Mouse (Mus musculus): ENCODE measurements around the gene Oit3.
"Not testable (repeated sequence)": the region's sequence is repeated elsewhere in the genome, so short reads cannot be mapped to it uniquely, and the experiment has no call there.

Oit3 gene

GRCm38 (mm10) chr10:59429448-59430135 lies 12.0 kb downstream of the Oit3 start:
- in situ Hi-C loops (cut with MboI, MseI) = no loop called here

GRCm38 (mm10) chr10:59426371-59426770 lies 15.2 kb downstream of the Oit3 start:
- in situ Hi-C loops (cut with MboI, MseI) = no loop called here

- in situ Hi-C loops (cut with MboI, MseI) = no loop called here
Observed at GRCm38 (mm10) chr10:59425369-59425768, 16.2 kb downstream of the Oit3 start.

GRCm38 (mm10) chr10:59424453-59424852 lies 17.1 kb downstream of the Oit3 start:
- in situ Hi-C loops (cut with MboI, MseI) = no loop called here

DNA sequence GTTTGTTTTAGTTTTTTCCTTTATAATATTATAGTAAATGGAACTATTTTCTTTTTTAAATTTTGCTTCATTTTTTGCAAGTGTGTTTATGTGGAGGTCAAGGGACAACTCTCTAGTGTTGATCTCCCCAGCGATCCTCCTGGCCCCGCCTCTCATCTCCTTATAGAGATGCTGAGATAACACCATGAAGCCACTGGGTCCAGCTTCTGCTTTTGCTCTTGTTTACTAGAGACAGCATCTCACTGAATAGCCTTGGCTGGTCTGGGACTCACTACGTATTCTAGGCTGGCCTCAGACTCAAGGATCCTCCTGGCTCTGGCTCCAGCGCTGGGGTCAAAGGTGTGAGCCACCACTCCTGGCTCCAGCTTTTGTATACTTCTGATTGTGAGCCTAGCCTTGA lies 22.1 kb downstream of the Oit3 start:
- in situ Hi-C loops (cut with MboI, MseI) = no loop called here

GRCm38 (mm10) chr10:59416623-59417022 lies 25.0 kb downstream of the Oit3 start:
- in situ Hi-C loops (cut with MboI, MseI) = no loop called here

- in situ Hi-C loops (cut with MboI, MseI) = no loop called here
Observed at GRCm38 (mm10) chr10:59413711-59414110, 27.9 kb downstream of the Oit3 start.

DNA sequence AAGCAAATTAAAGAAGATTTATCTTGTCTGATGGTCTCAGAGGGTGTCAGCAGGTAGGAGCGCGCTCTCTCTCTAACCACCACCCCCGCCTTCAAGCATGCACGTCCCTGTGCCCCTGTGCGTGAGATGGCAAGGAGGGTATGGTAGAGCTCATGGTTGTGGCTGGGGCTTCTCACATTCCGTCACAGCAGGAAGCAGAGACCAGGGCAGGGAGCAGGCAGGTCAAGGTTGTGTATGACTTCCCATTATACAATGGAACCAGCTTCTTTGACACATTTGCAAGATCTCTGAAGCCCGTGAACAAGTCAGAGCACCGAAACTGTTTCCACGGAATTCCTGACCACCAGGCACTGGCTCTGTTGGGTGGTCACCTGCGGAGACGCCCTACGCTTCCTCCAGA lies 31.3 kb downstream of the Oit3 start:
- in situ Hi-C loops (cut with MboI, MseI) = no loop called here

GRCm38 (mm10) chr10:59408499-59408898 lies 33.1 kb downstream of the Oit3 start:
- in situ Hi-C loops (cut with MboI, MseI) = no loop called here

GRCm38 (mm10) chr10:59403793-59404149 lies 37.8 kb downstream of the Oit3 start:
- in situ Hi-C loops (cut with MboI, MseI) = no loop called here

- in situ Hi-C loops (cut with MboI, MseI) = no loop called here
Observed at GRCm38 (mm10) chr10:59402899-59403792, 38.4 kb downstream of the Oit3 start, which contains the start of gene Pla2g12b. Pla2g12b (plus strand) TSS chr10:59403660.

DNA sequence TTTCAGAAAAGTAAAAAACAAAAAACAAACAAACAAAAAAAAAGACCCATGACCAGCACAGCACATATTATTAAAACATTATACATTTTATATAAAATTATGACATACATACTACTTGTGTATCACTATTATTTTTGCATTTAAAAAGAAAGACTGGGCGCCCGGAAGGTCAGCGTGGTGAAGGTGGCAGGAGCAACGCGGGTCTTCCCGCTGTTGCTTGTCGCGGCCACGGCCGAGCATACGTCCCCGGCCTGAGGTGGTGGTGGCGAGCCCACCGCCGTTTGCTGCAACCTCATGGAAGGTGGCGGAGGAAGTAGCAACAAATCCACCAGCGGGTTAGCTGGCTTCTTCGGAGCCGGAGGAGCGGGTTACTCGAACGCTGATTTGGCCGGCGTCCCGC lies 46.1 kb downstream of the Oit3 start, which contains the start of gene Gm10273:
TSS of gene Gm10273 (plus strand) at position 172 of the 400 bp plus-strand sequence.
- in situ Hi-C loops (cut with MboI, MseI) = not testable (repeated sequence)

GRCm38 (mm10) chr10:59391907-59392306 lies 49.7 kb downstream of the Oit3 start:
- in situ Hi-C loops (cut with MboI, MseI) = no loop called here

DNA sequence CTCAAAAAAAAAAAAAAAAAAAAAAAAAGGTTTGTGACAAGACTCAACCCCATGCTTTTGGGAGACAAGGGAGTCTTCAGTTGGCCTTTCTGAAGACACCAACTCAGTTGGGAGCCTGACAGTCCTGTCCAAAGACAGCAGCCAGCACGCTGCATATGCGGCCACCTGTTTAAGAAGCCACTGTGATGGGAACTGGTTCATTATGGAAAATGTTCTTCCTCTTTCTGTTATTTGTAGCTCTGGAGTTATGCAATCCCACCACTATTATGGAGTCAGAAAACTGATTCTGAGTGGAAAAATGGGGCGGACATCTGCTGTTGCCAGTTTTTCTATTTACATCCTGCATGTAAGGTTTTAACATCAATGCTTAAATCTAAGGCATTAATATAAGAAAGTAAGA lies 51.9 kb downstream of the Oit3 start:
- in situ Hi-C loops (cut with MboI, MseI) = no loop called here

DNA sequence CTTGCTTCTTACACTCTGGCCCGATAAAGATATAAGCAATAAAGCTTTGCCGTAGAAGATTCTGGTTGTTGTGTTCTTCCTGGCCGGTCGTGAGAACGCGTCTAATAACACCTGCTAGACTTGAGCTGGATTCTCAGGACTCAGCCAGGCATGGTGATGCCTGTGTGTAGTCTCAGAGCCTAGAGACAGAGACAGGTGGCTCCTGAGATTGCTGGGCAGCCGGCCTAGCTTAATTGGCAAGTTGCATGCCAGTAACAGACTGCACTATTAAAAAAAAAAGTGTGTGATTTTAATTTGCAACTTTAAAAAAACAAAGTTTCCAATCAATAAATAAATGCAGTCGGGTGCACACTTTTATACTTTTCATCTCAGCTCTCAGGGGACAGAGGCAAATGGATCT lies 54.6 kb downstream of the Oit3 start:
- in situ Hi-C loops (cut with MboI, MseI) = no loop called here

DNA sequence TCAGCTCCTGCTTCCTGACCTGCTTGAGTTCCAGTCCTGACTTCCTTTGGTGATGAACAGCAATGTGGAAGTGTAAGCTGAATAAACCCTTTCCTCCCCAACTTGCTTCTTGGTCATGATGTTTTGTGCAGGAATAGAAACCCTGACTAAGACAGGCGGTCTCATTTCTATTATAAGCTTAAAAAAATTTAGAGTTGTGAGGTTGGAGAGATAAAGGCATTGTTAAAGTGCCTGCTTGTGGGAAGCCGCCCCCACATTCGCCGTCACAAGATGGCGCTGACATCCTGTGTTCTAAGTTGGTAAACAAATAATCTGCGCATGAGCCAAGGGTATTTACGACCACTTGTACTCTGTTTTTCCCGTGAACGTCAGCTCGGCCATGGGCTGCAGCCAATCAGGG lies 60.0 kb downstream of the Oit3 start:
- in situ Hi-C loops (cut with MboI, MseI) = not testable (repeated sequence)

DNA sequence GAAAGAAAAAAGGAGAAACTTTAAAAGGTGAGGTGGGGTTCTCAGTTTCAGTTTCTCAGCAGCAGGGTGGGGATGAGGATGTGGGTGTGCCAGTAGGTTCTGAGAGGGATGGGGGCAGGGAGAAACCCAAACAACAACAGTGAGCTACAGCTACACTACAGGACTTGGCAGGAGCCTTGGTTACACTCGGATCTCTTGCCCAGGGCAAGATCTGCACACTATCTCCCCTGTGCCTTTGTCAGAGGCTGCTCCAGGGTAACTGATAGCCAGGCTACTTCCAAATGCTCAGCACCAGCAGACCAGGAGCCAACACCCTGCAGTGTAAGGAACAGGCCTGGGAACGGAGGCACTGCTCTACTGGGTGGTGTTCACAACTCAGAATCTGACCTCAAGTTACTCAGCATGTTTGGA lies 61.2 kb downstream of the Oit3 start:
- in situ Hi-C loops (cut with MboI, MseI) = no loop called here

DNA sequence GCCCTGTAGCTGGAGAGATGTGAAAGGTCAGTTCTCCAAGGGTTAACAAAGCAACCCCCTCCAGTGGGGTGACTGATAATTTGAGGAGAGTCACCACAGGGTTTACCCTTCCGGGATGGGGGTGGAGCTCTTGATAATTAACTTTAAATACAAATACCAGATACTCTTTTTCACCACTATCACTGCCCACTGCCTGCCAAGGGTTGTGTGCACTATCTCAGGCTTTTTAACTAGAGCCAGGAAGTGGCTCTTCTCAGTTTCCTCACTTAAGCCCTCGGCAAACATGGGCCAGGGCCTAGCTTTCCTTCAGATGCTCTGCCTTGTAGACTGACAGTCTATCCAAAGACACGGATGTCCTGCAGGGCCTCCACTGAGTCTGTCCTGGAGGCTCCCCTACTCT lies 61.7 kb downstream of the Oit3 start:
- in situ Hi-C loops (cut with MboI, MseI) = no loop called here

GRCm38 (mm10) chr10:59378728-59379127 lies 62.9 kb downstream of the Oit3 start:
- in situ Hi-C loops (cut with MboI, MseI) = no loop called here

- in situ Hi-C loops (cut with MboI, MseI) = no loop called here
Observed at GRCm38 (mm10) chr10:59377906-59378305, 63.7 kb downstream of the Oit3 start.
